Mouse (Mus musculus) bone marrow macrophage, adult 2 months (primary cell): ENCODE data around the gene Ift22. TPM values are rescaled to one million over a fixed set of nuclear protein-coding genes. Genes with fewer than 3 reads are reported as not detected.
"Not testable (repeated sequence)": the region's sequence is repeated elsewhere in the genome, so short reads cannot be mapped to it uniquely, and the experiment has no call there.

Source experiments
- H3K27ac ChIP-seq: 2 replicates; pipeline ENCODE4 v1.5.1; 2012; ENCODE audit warnings: low read depth, low read length; ENCODE audit not compliant: insufficient read depth
- H3K4me1 ChIP-seq: 2 replicates; pipeline ENCODE4 v1.6.1; 2012; ENCODE audit warnings: low read length; ENCODE audit not compliant: control insufficient read depth, insufficient read depth
- H3K4me3 ChIP-seq: 2 replicates; pipeline ENCODE4 v1.5.1; 2012; ENCODE audit warnings: mild to moderate bottlenecking, low read length, moderate library complexity; ENCODE audit not compliant: insufficient read depth
- CTCF ChIP-seq: IDR thresholded peaks from 2 replicates; pipeline ENCODE4 v1.5.1; 2012; ENCODE audit warnings: low read depth, mild to moderate bottlenecking, low read length, moderate library complexity
- POLR2A ChIP-seq: IDR thresholded peaks from 2 replicates; pipeline ENCODE4 v1.6.1; 2012; ENCODE audit warnings: mild to moderate bottlenecking, low read depth, low read length, borderline replicate concordance
- polyA plus RNA-seq: library from polyadenylated mRNA; stranded (reverse); fragments of >200 nt; gene quantifications from 2 replicates; pipeline ENCODE4 v1.2.4, GENCODE M21; 2012; ENCODE audit not compliant: missing spikeins, insufficient read depth, insufficient read length

Gene Ift22
- polyA plus RNA-seq, 1 experiment, result 37.3 TPM

DNA sequence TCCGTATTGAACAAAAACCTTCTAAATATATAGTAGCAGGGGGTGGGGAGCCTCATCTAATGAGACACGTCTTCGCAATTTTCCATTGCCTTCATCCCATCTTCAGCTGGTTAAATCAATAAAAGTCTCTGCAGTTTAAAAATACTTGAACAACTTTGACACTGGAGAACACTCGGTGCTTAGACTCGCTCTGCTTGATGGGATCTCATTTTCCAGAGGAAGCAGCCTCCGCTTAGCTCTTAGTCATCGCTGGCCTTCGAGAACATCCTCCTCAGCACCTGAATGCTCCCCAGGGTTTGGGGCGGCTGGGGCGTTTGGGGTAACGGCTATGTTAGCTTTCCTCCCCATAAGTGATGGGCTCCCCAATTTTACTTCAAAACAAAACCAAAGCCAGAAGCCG is 37.1 kb downstream of the Ift22 start:
- Histone ChIP-seq H3K27ac (no peak overlapping the region), H3K4me3 (no peak overlapping the region), H3K4me1 (peaks cover 3% of the 10 kb centered on the region; the same call in 1 of the 2 replicates)
- no peak for TF ChIP-seq CTCF

DNA sequence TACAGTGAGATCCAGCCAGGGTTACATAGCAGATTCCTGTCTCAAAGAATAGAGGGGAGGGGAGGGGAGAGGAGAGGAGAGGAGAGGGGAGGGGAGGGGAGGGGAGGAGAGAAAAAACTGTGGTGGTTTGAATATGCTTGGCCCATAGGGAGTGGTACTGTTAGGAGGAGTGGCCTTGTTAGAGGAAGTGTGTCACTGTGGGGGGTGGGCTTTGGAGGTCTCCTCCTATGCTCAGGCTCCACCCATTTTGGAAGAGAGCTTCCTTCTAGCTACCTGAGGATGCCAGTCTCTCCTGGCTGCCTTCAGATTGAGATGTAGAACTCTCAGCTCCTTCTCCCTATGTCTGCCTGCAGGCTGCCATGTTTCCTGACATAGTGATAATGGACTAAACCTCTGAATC is 39.9 kb downstream of the Ift22 start:
- Histone ChIP-seq H3K27ac (no peak overlapping the region), H3K4me3 (no peak overlapping the region), H3K4me1 (peaks cover 6% of the 10 kb centered on the region)
- TF ChIP-seq CTCF (no peak), POLR2A (no peak)

DNA sequence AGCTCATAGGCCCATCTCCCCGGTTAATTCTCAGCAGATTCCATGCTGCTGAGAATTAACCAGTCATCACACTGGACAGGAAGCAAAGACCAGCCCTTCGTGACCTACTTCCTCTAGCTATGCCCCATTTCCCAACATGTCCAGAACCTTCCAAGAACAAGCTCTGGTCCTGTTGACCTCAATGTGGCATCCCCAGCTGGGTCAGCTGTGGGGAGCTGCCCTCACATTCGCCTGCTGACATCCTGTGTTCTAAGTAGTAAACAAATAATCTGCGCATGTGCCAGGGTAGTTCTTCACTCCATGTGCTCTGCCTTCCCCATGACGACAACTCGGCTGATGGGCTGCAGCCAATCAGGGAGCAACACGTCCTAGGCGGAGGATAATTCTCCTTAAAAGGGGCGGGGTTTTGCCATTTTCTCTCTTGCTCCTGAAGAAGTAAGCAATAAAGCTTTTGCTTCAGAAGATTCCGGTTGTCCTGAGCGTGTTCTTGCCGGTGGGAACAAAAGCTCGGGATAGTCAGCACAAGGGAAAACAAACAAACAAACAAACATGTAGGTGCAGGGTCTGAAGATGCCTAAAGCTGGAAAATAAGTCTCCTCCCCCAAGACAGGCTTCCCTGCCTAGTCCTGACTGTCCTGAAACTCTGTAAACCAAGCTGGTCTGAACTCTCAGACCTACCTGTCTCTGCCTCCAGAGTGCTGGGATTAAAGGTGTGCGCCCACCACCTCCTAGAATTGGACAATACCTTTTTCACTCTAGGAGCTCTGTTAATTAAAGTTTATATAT is 41.8 kb downstream of the Ift22 start:
- H3K4me3 ChIP-seq, H3K27ac ChIP-seq: not testable (repeated sequence)
- peaks cover 12% of the 10 kb centered on the region for H3K4me1 ChIP-seq

DNA sequence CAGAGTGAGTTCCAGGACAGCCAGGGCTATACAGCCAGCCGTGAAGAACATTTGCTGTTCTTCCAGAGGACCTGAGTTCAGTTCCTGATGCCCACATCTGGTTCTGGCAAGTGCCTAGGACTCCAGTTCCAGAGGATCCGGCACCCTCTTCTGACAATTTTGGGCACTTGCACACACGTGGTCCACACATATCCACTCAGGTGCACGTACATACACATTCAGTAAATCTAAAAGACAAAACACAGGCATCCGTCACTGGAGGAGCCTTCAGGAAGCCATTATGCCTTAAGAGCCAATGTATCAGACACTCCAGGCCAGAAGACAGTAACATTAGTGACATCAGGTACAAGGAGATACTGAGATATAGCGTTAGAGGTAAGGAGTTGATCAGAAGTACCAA is 42.6 kb downstream of the Ift22 start:
- H3K4me3 ChIP-seq, result no peak overlapping the region
- peaks cover 19% of the 10 kb centered on the region for H3K4me1 ChIP-seq
- H3K27ac ChIP-seq, result no peak overlapping the region
- TF ChIP-seq POLR2A (no peak), CTCF (no peak)

DNA sequence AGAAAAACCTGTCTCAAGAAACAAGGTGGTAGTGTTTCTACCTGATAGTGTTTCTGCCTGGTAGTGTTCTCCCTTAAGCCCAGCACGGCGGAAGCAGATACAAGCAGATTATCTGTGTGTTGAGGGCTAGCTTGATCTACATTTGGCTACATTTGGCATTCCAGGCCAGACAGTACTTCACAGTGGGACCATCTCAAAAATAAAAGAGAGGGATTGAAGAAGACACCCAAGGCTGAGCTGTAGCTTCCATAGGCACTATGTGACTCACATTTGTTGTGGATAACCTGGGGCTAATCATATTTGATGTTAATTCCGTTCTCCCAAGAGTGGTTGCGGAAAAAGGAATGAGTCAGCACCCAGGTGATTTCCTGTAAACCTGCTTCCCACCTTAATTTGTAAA is 44.2 kb downstream of the Ift22 start:
- peaks cover 25% of the 10 kb centered on the region for H3K4me1 ChIP-seq
- H3K4me3 ChIP-seq, result no peak overlapping the region
- H3K27ac ChIP-seq, result no peak overlapping the region
- no peak for TF ChIP-seq POLR2A
- no peak for TF ChIP-seq CTCF

DNA sequence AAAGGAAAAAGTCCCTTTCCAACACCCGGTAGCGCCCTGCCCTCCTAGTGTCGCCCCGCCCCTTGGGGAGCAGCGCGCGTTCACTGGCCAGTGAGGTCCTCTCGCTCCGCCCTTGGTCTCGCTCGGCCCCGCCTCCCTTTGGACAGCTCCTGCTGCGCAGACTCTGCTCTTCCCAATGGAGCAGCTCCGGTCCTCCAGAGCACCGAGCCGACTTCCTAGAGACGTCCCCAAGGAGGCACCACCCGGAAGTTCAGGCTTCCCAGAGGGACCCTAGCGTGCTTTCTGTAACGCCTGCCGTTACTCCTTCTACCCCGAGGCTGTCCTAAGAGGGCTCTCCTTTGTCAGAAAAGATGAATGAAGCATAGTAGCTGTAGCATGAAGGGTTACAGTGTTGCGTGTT is 45.1 kb downstream of the Ift22 start, which contains the start of gene Fis1:
Gene Fis1 (plus strand): TSS at position 261 of the 400 bp plus-strand sequence.
- peak within 1 kb of the TSS; percentile 76 for H3K27ac ChIP-seq

DNA sequence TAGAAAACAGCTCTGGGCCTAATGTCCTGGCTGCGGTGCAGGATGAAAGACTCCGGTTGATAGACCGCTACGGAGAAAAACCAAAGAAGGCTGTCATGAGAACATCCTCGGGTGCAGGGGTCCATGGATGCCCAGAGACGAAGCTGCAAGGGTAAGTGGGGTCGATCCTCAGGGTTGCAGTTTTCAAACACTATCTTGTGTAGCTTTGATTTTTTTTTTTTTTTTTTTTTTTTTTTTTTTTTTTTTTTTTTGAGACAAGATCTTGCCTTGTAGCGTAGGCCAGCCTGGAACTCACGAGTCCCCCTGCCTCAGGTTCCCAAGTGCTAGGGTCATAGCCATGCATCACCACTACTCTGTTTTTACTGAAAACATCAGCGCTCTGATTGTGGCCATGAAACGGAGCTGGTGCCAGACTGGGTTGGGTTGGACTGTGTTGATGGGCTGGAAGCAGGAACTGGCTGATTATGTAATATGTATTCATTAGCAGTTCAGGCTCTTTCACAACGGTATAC is 45.5 kb downstream of the Ift22 start:
- peaks cover 25% of the 10 kb centered on the region for H3K4me1 ChIP-seq
- H3K27ac ChIP-seq, result peak overlapping the region; percentile 76
- H3K4me3 ChIP-seq, result peak overlapping the region; percentile 92
- TF ChIP-seq CTCF (no peak), POLR2A (no peak)

More for the DNA sequence above, 45.1 kb downstream of the Ift22 start, which contains the start of gene Fis1:
- Histone ChIP-seq H3K4me3 (peak within 1 kb of the TSS; percentile 92), H3K4me1 (peaks cover 25% of the 10 kb centered on the region)
- TF ChIP-seq POLR2A (0 out of 2 replicates have a peak, but pooled peaks have one; percentile 45), CTCF (no peak)

DNA sequence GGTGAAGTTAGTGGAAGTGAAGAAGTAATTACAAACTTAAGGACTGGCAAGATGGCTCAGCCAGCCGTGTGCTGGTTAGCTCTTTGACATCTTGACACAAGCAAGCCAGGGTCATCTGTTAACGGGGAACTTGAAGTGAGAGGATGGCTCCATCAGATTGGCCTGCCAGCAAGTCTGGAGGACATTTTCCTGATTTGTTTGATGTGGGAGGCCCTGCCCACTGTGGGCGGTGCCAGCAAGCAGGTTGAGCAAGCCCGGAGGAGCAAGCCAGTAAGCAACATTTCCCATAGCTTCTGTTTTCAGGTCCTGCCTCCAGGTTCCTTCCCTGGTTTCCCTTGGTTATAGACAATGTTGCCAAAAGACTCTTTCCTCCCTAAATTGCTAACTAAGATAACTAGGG is 47.7 kb downstream of the Ift22 start:
- Histone ChIP-seq H3K27ac (no peak overlapping the region), H3K4me1 (peaks cover 22% of the 10 kb centered on the region), H3K4me3 (no peak overlapping the region)
- TF ChIP-seq POLR2A (no peak), CTCF (no peak)

DNA sequence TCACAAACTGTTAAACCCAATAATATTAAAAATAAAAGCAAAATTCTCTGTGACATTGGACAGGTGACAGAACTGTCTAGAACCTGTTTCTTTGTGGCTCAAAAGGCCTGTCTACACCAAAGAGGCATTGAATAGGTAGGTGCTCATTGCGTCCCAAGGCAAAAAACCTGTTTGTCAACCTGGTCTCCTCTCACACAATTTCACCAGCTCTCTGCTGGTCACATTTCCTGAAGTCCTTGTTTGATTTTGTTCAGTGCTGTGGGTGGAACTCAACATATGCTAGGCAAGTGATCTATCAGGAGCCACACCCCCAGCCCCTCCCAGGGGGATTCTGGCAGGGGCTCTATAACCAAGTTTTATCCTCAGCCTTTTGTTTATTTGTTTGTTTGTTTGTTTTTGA is 49.3 kb downstream of the Ift22 start:
- TF ChIP-seq CTCF, result no peak

DNA sequence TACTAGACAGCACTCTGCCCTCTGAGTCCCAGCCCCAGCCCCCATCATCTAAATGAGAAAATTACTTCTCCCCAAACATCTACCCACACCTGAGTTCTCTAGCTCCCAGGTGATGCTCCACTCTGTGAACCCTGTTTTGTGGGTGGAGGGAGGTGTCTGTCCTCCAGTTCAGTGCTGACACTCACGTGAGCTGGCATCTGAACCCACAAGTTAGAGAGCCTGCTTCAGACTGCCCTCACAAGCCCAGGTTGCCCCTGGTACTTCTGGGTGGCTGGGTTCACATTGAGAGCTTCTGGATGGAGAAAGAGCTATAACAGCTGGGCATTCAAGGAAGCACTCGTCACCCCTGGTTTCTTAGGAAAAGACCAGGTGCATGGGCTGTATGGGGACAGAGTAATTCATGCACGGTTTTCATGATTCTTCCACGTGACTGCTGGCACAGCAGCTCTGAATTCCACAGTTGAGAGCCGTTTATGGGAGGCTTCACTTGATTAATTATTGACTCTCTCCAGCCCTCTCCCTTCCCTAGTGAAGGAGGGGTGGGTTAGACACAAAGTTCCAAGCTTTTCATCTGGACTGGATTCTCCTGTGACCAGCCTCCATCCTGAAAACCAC is 51.1 kb downstream of the Ift22 start:
- TF ChIP-seq CTCF (no peak), POLR2A (no peak)
- Histone ChIP-seq H3K4me3 (no peak overlapping the region), H3K4me1 (peaks cover 25% of the 10 kb centered on the region), H3K27ac (no peak overlapping the region)

More for the DNA sequence above, 49.3 kb downstream of the Ift22 start:
- Histone ChIP-seq H3K27ac (no peak overlapping the region), H3K4me3 (no peak overlapping the region), H3K4me1 (peaks cover 26% of the 10 kb centered on the region)

DNA sequence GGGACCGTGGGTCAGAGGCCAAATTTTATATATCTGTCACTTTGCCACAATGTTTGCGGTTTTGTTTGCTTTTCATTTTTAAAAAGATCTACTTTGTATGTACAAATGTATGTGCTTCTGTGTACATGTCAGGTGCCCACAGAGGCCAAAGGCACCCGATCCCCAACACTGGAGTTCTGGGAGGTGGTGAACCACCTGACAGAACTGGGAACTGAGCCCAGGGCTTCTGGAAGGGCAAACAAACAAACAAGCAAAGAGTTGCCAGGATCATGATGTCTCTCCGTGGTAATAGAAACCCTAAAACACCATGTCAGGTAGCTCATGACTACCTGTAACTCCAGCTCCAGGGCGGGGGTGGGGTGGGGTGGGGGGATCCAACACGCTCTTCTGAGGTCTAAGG is 52.1 kb downstream of the Ift22 start:
- H3K4me1 ChIP-seq, result peaks cover 17% of the 10 kb centered on the region
- no peak for TF ChIP-seq CTCF
- TF ChIP-seq POLR2A, result no peak

More for the DNA sequence above, 52.1 kb downstream of the Ift22 start:
- Histone ChIP-seq H3K27ac (no peak overlapping the region), H3K4me3 (no peak overlapping the region)
